Mouse (Mus musculus): ENCODE measurements at regions not wholly inside any gene's neighbourhood (a gene's known extent, or its start where the extent isn't known, plus 50 kb on each side); places are given as distances from the start of the nearest gene placed in this dataset.
A peak's percentile ranks its signal among the peaks of the same experiment; 100 is the strongest.
"Not testable (repeated sequence)": the region's sequence is repeated elsewhere in the genome, so short reads cannot be mapped to it uniquely, and the experiment has no call there.

GRCm38 (mm10) chr13:74969244-74969643, 120.4 kb upstream of the Pcsk1 start:
- no peak for DNase-seq

- no peak for DNase-seq
These were observed 133.8 kb upstream of the Pcsk1 start for GRCm38 (mm10) chr13:74955876-74956275.

GRCm38 (mm10) chr13:74913655-74914054, 105.0 kb upstream of the Cast start:
- DNase-seq: not testable (repeated sequence)

- DNase-seq: peak; percentile 11
These were observed 94.8 kb upstream of the Cast start for GRCm38 (mm10) chr13:74903213-74904055.

- no peak for DNase-seq
These were observed 81.4 kb upstream of the Cast start for GRCm38 (mm10) chr13:74889859-74890469.

- no peak for DNase-seq
These were observed 59.1 kb upstream of the Cast start for GRCm38 (mm10) chr13:74867720-74868119.

- DNase-seq: no peak
These were observed 55.4 kb upstream of the Cast start for GRCm38 (mm10) chr13:74864000-74864399.

- peak; percentile 11 for DNase-seq
These were observed 52.9 kb upstream of the Cast start for GRCm38 (mm10) chr13:74861373-74861970.

Data from embryo, embryonic 11 days (tissue).